Mouse (Mus musculus): ENCODE measurements around the gene Ppp5c.

Gene Ppp5c

DNA sequence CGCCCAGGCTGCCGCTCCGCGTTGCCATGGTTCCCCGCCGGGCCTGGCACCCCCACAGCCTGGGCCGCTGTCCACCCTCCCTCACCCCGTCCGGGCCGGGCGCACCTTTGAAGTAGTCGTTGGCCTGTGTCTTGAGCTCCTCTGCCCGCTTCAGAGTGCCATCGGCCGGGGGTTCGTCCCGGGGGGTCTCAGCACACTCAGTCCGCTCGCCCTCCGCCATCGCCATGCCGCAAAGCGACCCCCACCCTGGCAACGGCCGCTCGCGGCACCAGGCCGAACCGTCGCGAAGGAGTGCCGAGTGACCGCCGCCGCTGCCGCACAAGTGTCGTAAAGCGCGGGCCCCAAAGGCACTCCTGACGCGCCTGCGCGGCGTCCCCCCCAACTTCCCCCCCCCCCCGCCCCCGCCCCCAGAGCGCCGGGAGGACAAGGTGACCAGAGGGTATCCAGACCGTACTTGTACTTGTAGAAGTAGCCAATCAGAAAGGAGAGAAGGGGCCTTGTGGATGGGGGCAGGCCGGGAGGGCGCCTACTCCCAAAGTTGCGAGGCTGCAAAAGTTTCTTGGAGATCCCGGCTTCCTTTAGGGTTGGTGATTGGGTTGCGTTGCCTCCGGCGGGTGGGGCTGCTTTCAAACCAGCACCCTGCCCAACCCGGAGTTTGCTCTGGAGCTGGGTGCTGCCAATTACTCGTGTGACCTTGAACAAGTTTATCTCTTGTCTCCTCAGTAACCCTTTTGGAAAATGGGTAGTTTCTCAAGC, at the start of gene Ppp5c:
Ppp5c (minus strand) TSS at position 337 of the 756 bp plus-strand sequence.
- in situ Hi-C loops (cut with MboI, MseI), result no loop called here

DNA sequence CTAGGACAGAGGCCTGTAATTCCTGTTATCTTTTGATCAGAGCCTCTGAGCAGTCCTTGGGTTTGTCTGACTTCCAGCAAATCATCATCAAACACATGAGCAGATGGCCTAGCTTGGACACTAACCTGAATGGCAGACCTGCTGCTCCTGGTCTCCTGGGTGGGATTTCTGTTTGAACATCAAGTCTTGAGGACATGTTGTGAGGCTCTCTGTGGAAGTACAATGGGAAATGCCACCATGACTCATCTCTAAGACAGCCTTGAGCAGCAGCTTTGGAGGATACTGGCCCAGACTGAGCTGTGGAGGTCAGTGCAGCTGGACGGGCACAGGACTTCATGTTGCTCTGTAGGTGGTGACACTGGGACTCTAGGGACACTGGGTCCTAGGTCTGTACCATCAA, 48.8 kb upstream of the Ppp5c start:
- in situ Hi-C loops (cut with MboI, MseI), result loop anchor here in 1 of 2 experiments (10.0 kb wide), 1 partner anchor 1318 kb away; no protein-coding TSS in a partner anchor

DNA sequence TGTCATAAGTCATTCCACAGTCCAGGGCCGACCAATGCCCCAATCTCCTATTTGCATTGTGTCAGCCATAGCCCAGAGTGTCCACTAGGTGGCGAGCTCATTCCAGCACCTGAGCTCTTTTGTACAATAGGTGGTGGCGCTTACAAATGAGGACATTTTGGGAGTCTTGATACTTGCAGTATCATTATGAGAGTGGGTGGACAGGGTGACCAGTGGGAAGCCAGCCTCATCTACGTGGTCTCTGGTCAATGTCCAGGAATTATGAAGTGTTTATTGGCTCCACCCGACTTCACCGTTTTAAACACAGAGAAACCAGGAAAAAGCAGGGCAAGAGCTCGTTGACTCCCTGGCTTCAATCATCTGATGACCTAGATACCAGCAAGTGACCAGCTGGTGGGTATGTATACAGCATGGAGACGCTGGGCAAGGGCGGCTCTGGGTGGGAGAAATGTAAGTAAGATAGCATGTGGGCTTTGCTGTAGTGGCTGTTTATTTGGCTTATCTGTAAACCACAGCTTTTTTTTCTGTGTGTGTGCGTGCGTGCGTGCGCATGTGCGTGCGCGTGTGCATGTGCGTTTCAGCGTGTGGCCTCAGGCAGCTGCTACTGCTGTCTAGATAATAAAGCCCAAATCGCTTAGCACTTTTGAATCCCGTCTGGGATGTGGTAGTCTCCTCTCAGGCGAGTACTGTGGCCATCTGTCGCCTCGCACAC, 46.3 kb upstream of the Ppp5c start, which contains the start of gene Psg16:
Psg16 (plus strand) TSS at position 137 of the 712 bp plus-strand sequence.
- in situ Hi-C loops (cut with MboI, MseI), result loop anchor here in 1 of 2 experiments (10.0 kb wide), 1 partner anchor 1321 kb away; no protein-coding TSS in a partner anchor

DNA sequence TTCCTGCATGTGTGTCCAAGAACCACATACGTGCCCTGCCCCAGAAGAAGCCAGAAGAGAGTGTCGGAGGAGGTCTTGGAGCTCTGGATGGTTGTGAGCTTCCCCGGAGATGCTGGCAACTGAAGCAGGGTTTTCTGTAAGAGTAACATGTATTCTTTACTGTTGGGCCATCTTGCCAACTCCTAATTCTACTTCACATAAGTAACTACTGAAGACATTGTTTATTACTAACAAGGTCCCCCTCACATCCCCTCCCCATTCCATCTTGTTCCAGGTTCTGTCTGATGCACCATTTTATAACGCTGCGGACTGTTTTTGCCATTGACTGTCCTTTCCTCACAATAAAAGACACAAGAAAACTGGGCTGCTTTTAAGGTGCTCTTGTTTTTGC, 45.8 kb upstream of the Ppp5c start:
- in situ Hi-C loops (cut with MboI, MseI), result loop anchor here in 1 of 2 experiments (10.0 kb wide), 1 partner anchor 1321 kb away; no protein-coding TSS in a partner anchor

DNA sequence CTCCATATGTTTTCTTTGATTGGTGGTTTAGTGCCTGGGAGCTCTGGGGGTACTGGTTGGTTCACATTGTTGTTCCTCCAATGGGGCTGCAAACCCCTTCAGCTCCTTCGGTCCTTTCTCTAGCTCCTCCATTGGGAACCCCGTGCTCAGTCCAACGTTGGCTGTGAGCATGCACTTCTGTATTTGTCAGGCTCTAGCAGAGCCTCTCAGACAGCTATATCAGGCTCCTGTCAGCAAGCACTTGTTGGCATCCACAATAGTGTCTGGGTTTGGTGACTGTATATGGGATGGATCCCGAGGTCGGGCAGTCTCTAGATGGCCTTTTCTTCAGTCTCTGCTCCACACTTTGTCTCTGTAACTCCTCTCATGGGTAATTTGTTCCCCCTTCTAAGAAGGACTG, 39.9 kb upstream of the Ppp5c start:
- in situ Hi-C loops (cut with MboI, MseI), result loop anchor here in 1 of 2 experiments (5.0 kb wide), 1 partner anchor 60 kb away; no protein-coding TSS in a partner anchor

DNA sequence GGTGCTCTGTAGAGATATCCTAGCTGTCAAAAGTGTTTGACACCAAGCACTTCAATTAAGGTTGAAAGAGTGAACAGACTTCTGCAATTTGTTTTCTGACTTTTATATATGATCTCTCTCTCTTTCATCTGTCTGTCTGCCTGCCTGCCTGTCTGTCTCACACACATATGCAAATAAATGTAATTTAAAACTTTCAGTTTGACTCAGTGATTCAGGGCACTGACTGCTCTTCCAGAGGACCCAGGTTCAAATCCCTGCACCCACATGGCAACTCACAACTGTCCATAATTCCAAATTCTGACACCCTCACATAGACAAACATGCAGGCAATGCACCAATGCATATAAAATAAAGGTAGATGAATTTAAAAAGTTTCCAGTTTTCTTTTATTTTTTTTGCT, 39.3 kb upstream of the Ppp5c start:
- in situ Hi-C loops (cut with MboI, MseI), result loop anchor here in 1 of 2 experiments (5.0 kb wide), 1 partner anchor 60 kb away; no protein-coding TSS in a partner anchor

DNA sequence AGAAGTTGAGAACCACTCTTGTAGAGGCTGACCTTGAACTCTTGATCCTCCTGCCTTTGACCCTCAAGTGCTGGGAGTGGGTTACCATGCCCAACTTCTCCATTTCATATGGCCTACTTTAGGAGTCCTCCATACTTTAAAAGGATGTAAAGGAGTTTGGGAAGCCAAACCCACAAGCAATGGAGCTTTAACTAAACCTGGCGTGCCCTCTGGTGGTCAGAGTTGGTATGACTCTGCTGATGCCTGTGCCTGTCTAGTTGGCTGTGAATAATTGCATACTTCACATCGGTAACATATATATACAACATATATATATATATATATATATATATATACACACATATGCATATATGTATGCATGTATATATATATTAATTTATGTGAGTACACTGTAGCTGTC, 38.7 kb upstream of the Ppp5c start:
- in situ Hi-C loops (cut with MboI, MseI), result loop anchor here in 1 of 2 experiments (5.0 kb wide), 1 partner anchor 59 kb away; no protein-coding TSS in a partner anchor

DNA sequence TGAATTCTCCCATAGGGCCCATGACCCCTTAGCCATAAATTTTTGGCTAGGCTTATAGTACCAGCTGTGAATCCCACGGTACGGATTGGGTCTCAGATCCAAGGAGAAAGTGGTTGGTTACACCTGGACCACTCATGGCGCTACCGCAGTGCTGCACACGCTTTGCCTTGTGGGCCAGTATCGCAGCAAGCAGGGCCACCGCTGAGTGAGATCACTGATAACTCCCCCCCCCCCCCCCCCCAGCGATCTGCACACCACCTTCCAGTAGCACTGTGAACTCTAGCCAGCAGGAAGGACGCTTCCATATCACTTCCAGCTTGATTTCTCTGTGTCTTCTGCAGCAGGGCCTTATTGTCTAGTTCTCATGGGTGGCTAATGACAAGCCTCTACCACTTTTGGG, 37.9 kb upstream of the Ppp5c start:
- in situ Hi-C loops (cut with MboI, MseI), result loop anchor here in 1 of 2 experiments (5.0 kb wide), 1 partner anchor 58 kb away; no protein-coding TSS in a partner anchor

DNA sequence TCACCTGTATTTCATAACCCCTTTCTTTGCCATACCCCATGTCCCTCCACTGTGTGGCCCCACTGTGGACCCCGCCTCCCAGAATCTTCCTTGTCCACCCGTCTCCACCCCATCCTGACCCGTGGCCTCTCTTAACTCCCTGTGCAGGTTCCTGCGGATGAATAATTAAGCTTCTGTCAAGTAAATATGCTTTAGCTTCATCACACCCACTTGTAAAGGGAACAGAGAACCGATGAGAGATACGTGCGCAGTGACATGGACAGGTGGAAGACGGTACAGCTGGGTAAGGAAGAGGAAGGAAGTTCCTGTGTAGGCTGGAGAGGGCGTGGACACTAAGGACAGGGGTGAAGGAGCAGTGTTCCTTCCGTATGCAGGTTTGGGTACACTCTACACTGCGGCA, 35.1 kb upstream of the Ppp5c start:
- in situ Hi-C loops (cut with MboI, MseI), result no loop called here

DNA sequence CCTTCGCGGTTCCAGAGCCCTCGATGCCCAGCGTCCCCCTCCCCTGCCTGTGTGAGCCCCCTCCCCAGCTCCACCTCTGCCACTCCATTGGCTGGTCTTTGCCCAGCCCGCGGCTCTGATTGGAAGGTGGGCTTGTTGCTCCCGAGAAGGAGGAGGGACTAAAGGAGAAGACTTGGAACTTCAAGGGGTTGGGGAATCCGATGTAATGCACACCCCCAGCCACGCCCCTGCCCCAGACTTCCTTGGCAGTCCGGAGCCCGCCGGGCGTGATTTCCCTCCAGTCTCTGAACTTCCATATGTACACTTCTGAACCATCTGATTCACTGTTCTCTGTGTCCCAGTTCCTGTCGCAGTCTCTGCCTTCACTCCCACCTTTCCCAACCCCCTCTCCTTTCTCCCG, 34.7 kb upstream of the Ppp5c start, which contains the start of gene Hif3a:
Hif3a (minus strand) TSS at position 39 of the 400 bp plus-strand sequence.
- in situ Hi-C loops (cut with MboI, MseI), result no loop called here

DNA sequence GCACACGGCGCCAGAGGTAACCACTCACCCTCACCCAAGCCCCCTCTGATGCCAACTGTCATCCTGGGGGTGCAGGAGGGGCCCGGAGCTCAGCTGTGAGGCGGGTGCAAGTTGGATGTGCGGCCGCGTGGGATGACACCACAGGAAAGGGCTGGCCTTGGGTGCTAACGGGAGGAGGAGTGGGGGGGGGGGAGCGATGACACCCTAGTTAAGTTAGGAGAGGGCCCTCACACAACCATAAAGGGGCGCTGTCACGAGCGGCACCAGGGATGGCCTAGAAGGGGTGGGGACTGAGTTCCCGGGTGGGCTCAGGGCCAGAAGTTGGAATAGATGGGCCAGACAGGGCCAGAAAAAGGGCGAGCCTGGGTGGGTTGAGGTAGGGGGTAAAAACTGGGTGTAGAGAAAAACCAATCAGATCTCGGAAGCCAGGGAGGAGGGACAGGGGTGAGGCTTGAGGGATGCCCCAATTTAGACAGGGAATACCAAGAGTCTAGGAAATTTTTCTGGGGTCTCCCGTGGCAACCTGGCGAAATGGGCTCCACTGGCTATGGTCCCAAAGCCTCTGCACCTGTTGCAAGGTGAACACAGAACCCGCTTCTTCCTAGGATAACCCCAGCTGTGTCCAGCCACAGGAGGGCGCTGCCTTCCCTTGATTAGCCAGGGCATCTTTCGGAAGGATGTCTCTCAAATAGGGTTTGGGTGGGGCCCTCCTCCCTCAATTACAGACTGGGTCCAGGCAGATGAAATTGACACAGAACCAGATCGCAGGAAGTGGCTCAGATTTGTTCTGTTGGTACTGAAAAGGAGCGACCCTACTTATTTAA, 33.3 kb upstream of the Ppp5c start:
- in situ Hi-C loops (cut with MboI, MseI), result no loop called here

DNA sequence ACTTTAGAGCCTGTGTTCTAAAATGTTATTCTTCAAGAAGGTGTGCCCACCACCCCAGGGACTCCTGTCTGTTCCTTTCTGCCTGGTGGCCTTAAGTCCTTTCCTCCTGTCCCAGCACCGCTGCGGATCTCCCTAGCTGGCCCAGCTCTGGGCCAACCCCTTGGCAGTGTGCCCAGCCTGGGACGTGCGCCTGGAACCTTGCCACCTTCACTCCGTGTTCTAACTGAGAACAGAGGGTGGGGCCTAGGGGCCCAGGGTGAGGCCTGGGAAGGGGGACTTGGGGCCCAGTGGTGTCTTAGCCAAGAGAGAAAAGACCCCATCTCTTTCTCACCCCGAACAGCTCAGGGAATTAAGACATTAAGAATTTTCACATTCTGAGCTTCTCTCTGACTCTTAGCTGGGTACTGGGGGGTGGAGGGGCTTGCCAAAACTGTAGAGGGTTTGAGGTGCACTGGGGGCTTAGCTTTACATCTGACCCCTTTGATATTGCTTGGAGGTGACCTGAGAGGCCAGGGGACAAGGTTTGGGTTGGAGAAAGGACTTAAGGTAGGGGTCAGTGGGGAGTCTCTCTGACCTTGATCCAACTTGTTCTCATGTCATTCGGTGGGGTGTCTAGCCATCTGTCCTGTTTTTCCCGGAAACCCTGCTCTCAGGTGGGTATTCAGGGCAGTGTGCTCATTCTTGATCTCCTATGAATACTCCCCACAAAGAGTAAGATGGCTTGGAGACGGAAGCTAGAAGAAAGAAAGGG, 32.5 kb upstream of the Ppp5c start:
- in situ Hi-C loops (cut with MboI, MseI), result no loop called here

DNA sequence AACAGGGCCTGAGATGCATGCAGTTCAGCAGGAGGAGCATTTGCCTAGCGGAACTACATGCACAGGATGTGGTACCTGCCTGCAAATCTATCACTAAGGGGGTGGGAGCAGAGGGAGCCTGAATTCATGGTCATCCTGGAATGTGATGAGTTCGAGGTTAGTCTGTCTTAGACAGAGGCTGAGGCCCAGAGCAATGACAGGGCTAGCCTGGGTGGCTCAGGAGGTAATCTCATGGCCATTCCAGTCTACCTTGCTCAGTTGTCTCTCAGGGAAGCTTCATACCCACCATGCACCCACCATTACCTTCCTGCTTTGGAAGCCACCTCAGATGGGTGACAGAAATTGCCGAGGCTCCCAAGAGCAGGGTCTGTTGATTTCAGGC, 31.7 kb upstream of the Ppp5c start:
- in situ Hi-C loops (cut with MboI, MseI), result loop anchor here in 1 of 2 experiments (5.0 kb wide), 1 partner anchor 37 kb away; no protein-coding TSS in a partner anchor

DNA sequence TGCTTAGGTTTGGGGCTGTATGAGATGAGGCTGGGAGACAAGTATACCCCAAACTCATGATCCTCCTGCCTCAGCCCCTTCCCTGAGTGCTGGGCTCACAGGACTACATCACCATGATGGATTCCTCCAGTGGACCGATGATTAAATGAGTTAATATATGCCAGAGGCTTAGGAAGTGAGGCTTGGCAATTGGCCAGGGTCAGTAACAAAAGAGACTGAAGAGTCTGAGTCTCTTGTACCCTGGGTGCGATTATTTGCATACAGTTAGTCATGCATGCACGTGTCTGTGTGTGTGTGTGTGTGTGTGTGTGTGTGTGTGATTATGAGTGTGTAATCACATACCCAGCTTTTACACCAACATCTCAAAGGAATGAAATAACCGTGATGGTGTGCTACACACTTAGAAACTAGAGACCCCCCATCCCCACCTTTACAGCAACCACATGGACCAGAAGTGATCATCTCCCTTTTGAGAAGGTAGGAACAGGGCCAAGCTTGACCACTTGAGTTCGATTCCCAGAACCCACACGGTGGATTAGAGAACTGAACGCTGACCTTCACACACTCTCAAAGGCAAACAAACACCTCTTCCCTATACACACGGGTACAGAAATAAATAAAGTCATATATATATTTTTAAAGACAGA, 31.2 kb upstream of the Ppp5c start:
- in situ Hi-C loops (cut with MboI, MseI), result loop anchor here in 1 of 2 experiments (5.0 kb wide), 1 partner anchor 37 kb away; no protein-coding TSS in a partner anchor

DNA sequence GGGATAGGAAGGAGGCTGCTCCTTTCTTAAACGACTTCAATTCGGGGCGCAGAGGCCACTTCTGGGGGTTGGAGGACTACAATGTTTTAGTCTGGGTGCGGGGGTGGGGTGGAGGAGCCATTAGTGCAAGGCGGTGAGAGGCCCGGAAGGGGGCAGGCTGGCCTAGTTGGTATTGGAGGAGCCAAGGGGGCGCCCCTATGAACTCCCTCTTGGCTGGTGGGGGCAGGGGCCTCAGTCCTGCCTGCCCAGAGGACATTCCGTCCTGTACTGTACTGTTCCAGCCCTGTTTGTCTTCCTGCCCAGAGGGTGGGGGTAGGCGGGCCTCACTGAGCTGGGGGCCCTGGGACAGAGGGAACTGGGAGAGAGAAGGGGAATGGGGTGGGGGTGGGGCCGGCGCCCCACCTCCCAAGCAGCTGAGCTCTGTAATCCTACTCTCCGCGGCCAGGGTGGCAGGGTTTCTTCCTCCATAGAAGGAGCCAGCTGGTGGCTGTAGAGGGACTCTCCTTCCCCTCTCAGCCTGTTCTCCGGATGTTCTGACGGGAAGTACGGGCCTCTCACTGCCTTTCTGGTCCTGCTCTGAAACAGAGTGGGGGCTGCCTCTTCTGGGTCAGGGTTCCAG, 30.5 kb upstream of the Ppp5c start:
- in situ Hi-C loops (cut with MboI, MseI), result loop anchor here in 1 of 2 experiments (5.0 kb wide), 1 partner anchor 36 kb away; no protein-coding TSS in a partner anchor

DNA sequence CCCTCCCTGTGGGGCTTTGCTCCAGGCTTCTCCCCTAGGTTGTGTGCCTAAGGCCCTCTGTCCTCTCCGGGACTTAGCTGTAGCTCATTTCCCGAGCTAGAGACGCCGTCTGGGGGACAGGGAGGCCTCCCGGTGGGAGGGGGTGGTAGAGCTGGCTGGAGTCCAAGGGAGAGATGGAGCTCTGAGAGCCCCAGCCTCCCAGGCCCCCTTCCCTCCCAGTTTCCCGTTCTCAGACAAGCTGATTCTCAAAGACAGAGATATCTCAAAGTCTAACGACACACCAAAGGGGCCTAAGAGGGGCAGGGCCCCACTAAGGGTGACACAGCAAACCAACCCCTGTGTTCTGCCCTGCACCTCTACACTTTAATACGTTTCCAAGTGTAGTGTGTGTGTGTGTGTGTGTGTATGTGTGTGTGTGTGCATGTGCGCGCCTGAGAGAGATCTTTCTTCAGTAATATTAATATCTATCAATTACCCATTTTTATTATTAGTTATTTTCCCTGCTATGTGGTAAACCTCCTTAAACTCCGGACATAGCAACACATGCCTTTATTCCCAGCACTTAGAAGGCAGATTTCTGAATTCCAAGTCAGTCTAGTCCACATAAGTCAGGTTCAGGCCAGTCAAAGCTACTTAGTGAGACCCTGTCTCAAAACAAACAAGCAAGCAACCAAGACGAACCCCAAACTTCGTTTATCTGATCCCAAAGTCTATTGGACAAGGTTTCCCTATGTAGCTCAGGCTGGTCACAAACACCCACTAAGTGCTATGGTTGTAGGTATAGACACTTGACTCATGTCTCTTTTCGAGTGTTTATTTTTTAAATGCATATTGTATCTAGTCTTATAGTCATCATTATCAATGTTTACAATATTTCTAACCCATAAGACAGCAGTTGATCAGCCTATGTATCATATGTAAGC, 29.1 kb upstream of the Ppp5c start:
- in situ Hi-C loops (cut with MboI, MseI), result loop anchor here in 1 of 2 experiments (5.0 kb wide), 1 partner anchor 35 kb away; no protein-coding TSS in a partner anchor

DNA sequence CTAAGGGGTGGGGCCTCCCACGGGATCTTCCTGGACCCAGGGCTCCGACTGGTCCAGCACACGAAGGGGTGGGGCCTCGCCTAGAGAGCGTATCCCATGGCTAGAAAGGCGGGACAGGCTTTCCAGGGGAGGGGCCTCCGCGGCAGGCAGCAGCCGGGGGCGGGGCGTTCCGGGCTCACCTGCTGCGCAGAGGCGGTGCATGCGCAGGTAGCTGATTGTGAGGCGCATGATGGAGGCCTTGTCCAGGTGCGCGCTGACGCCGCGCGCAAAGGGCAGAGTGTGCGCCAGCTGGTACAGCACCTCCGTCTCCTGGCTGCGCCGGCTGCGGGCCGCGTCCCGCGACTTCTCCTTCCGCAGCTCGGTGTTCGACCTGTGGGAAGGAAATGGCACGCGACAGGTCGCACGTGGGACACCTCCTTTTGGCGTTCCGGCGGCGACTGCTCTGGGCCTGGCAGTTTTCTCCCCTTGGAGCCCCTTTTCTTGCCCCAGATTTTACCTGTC, 28.4 kb upstream of the Ppp5c start:
- in situ Hi-C loops (cut with MboI, MseI), result loop anchor here in 1 of 2 experiments (5.0 kb wide), 1 partner anchor 34 kb away; no protein-coding TSS in a partner anchor

Measured in T-helper 17 cell (primary cell).